Mouse (Mus musculus) brain, embryonic 18.5 days (tissue): ENCODE data around the gene Crybb1.

Experiments used
- DNase-seq: peaks from one replicate; pipeline ENCODE4 v3.0.0-alpha.2; 2012; ENCODE audit warnings: low read depth, low spot score

The Crybb1 gene

GRCm38 (mm10) chr5:112302310-112302709, 46.7 kb downstream of the Crybb1 start:
- DNase-seq = no peak

GRCm38 (mm10) chr5:112305842-112306241, 50.2 kb downstream of the Crybb1 start:
- DNase-seq = no peak

- no peak for DNase-seq
These were observed 57.7 kb downstream of the Crybb1 start for GRCm38 (mm10) chr5:112313222-112313885.

- no peak for DNase-seq
These were observed 60.9 kb downstream of the Crybb1 start for GRCm38 (mm10) chr5:112316468-112316867.

GRCm38 (mm10) chr5:112317328-112317727, 61.7 kb downstream of the Crybb1 start:
- DNase-seq = no peak
